Mouse (Mus musculus) right cerebral cortex, adult 2 months (tissue): Measurements from ENCODE around the gene Il25.

Experiments used
- DNase-seq, 2 experiments: peaks; one replicate each; pipeline ENCODE4 v3.0.0; 2021 to 2022; ENCODE audit warnings: low spot score in 2 of 2

Il25 gene

GRCm38 (mm10) chr14:54932645-54933150, at the start of gene Il25:
Gene Il25, plus strand, starts transcription at chr14:54932695.
- DNase-seq: no peak

- peak; percentile 64 to 74 for DNase-seq
These were observed 49.1 kb upstream of the Il25 start, which contains the start of the genes Bcl2l2 and Gm20521 for GRCm38 (mm10) chr14:54883154-54884021. Gene Bcl2l2, plus strand, starts transcription at chr14:54883377. Gene Gm20521, plus strand, starts transcription at chr14:54883441.

- no peak for DNase-seq
These were observed 48.3 kb upstream of the Il25 start for GRCm38 (mm10) chr14:54884022-54884712.

GRCm38 (mm10) chr14:54885309-54885708, 47.2 kb upstream of the Il25 start:
- DNase-seq: no peak

GRCm38 (mm10) chr14:54892200-54892599, 40.3 kb upstream of the Il25 start, which contains the start of gene Pabpn1:
Gene Pabpn1, plus strand, starts transcription at chr14:54892500.
- no peak for DNase-seq

GRCm38 (mm10) chr14:54893651-54894181, 38.8 kb upstream of the Il25 start:
- DNase-seq: peak; percentile 99

GRCm38 (mm10) chr14:54894296-54895151, 38.0 kb upstream of the Il25 start:
- DNase-seq: peak; percentile 45 to 62

GRCm38 (mm10) chr14:54897445-54897844, 35.0 kb upstream of the Il25 start:
- DNase-seq: no peak

- DNase-seq: peak; percentile 84 to 88
These were observed 32.1 kb upstream of the Il25 start for GRCm38 (mm10) chr14:54900383-54900782.

GRCm38 (mm10) chr14:54903641-54904040, 28.9 kb upstream of the Il25 start:
- DNase-seq: no peak

- no peak for DNase-seq
These were observed 23.8 kb upstream of the Il25 start for GRCm38 (mm10) chr14:54908682-54909081.

- DNase-seq: peak in 1 of 2 experiments; percentile 29
These were observed 20.2 kb upstream of the Il25 start for GRCm38 (mm10) chr14:54912109-54912850.

- peak; percentile 82 to 83 for DNase-seq
These were observed 19.6 kb upstream of the Il25 start, which contains the start of gene Slc22a17 for GRCm38 (mm10) chr14:54912886-54913285. Gene Slc22a17, minus strand, starts transcription at chr14:54913132.

GRCm38 (mm10) chr14:54913343-54913742, 19.2 kb upstream of the Il25 start:
- peak in 1 of 2 experiments; percentile 32 for DNase-seq

- DNase-seq: no peak
These were observed 12.3 kb upstream of the Il25 start for GRCm38 (mm10) chr14:54920076-54920685.

- no peak for DNase-seq
These were observed 7.7 kb upstream of the Il25 start for GRCm38 (mm10) chr14:54924641-54925348.

GRCm38 (mm10) chr14:54925349-54926342, 6.8 kb upstream of the Il25 start, which contains the start of gene Efs:
Gene Efs, minus strand, starts transcription at chr14:54926126.
- peak; percentile 21 to 44 for DNase-seq
